Mouse (Mus musculus) mature B cell (primary cell): Measurements from ENCODE around the gene Ehbp1l1.

Experiments used
- in situ Hi-C: fragments of 300-500 bp; cut with MboI; formaldehyde crosslinking; loops from 2 replicates; pipeline ENCODE4 v1.14.3; 2019

Ehbp1l1 gene

DNA sequence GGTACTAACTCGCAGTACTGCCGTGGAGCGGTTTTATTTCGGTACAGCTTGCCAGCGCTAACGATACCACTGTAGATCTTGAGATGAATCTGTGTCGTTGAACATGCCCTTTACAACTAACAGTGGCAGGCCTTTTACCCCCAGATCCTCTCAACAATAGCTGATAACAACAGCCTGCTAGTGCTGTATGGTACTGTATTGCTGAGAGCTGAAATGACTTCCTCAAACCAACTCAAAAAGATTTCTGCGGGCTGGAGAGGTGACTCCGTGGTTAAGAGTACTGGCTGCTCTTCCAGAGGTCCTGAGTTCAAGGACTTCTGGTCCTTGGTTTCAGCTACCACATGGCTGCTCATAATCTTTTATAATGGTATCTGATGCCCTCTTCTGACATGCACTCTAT lies 8.2 kb upstream of the Ehbp1l1 start:
- in situ Hi-C loops = no loop called here

DNA sequence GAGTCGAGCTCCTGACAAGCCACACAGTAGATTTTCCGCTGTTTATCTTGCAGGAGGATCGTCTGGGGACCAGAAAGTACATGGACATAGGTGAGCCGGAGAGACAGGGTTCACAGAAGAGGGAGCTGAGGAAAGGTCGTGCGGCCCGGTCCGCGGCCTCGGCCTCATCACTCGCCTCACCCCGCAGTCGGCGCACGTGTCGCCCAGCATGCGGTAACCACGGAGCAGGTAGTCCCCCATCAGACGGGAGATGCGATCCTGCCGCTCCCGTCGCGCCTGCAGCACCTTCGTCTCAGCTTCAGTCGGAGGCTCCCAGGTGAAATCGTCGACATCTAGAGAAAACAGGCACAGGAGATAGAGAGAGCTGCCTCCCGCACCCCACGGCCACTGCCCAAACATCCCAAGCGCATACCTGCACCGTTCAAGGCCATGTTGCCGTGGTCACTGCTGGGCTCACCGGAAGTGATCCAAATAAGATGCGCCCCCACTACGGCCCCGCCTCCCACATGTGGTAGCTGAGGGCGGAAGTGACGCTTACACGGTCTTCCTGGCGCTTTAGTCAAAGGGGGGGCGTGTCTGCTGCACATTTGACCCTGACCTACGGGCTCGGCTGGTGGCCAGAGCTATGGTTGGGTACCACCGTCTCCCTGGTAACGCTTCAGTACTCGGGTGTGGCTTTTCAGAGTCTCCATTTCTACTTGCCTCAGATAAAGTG lies 5.3 kb upstream of the Ehbp1l1 start:
- in situ Hi-C loops = no loop called here

DNA sequence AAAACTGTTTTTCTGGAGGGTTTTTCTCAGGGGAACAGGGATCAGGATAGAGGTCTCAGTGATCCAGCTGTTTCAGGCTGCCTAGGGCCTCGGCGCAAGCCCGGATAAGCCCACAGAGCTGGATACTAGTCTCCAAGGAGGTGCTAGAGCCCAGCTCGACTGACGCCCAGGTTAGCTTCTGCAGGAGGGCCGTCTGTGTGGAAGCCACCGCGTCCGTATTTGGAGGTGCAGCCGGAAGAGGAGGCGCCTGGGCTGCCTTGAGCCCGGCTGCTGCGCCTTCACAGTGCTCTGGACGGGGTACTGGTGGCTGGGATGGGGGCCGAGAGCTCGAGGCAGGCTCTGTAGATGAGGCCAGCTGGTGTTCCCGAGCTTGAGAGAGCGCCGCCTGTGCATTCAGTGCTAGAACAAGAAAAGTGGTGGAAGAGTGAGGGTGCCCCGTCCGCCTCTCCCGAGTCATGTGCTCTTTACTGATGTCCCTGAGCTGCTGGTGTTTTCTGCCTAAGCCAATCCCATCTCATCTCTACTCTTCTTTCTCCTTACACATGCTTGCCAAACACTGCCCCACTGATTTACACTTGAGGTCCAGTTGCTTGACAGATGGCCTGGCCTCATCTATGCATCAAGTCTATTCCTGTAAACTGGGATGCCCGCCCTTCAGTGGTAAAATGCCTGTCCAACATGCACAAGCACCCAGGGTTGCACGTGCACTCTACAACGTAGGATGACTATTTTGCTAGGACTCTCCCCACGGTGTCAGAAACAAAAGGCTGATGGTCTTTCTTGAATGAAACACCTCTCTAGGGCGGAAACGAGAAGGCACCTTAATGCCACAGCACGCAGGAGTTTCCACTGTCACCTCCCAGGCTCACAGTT lies 4.4 kb upstream of the Ehbp1l1 start:
- in situ Hi-C loops = no loop called here

DNA sequence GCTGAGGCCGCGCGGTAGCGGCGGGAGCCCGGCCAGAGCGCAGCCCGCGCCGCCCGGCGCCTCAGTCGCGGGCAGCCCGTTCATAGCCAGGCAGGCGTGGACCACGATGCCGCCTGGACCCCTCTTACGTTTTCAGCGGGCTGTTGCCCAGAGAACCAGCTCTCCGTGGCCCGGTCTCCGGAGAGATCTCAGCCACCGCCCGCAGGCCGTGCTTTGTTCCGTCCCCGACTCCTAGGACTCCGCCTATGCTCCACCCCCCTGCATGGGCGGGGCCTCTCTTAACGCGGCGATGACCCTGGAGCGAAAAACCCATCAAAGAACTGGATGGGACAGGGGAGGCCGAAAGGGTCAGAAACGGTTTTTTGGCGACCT lies 3.3 kb upstream of the Ehbp1l1 start, which contains the start of gene Fam89b:
TSS of gene Fam89b (minus strand) at position 210 of the 372 bp plus-strand sequence.
- in situ Hi-C loops = no loop called here

DNA sequence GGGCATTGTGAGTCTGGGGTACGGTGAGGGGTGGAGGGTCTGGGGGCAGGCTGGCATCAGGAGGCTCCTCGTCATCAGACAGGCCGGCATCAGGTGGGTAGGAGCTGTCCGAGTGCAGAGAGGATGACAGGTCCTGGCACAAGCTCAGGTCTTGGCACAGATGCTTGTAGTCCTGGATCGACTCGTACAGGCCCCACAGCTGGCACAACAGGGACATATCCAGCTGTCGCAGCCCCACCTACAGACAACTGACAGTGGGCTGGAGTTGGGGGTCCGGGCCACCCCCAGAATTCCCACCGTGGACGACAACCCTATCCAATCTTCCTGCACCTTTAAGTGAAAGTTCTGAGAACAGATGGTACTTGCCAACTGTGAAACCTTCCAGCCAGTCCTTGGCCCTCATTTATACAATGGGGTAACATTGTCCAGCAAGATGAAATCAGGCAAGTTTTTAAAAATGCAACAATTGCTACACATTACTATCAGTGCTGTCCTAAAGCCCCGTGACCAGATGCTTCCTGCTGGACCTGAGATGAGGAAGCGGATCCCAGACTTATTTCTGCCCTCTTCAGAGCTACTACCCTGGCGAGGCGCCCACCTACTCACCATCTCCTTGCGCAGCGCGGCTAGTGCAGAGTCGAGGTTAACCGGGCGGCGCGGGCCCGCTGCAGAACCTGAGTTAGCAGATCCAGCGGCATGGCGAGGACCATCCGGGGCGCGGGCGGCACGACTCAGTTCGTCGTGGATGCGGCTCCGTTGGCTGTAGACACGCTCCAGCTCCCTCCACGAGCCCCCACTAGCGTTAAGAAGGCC lies 2.7 kb upstream of the Ehbp1l1 start:
- in situ Hi-C loops = no loop called here

DNA sequence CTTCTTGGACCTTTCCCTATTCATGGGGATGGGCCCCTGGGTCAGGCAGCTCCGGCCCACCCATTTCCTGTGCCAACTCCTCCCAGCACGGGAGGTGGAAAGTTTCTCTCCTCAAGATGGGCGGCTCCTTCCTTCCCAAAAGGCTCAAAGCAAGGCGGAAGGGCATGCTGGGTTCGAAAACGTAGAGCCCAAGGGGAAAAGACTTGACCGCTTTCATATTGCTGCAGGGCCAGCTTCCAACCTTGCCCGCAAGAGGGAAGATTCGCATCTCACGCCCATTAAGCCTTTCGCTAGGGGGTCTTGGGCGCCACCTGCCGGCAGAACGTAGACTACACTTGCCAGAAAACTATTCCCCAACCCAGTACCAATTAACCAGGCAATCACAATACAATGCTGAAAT lies 1.6 kb upstream of the Ehbp1l1 start:
- in situ Hi-C loops = no loop called here

DNA sequence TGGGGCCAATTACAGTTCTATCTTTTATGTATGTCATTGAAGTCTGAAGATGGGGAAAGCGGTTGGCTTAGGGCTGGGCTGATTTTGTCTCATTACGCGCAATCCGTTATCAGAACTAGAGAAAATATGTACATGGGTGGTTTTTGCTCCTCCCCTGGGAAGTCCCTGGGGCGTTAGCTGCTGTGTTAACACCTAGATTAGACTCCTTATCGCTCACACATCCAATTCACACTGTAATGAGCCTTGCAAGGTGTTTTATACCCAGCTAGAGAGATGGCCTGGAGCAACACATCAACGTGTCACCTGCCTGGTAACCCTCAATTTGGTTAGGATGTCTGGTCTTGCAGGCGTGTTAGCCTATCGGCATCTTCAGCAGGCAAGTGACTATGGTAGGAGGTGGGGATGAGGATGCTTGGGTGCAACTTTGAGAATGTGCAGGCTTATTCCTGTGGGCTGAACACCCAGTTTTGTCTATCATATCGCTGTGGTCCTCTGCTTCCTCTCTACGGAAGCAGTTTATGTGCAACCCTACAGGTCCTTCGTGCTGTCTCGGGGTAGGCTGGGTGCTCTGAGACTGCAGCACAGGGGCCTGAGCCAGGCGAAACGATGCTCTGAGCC lies 953 bp upstream of the Ehbp1l1 start:
- in situ Hi-C loops = no loop called here

DNA sequence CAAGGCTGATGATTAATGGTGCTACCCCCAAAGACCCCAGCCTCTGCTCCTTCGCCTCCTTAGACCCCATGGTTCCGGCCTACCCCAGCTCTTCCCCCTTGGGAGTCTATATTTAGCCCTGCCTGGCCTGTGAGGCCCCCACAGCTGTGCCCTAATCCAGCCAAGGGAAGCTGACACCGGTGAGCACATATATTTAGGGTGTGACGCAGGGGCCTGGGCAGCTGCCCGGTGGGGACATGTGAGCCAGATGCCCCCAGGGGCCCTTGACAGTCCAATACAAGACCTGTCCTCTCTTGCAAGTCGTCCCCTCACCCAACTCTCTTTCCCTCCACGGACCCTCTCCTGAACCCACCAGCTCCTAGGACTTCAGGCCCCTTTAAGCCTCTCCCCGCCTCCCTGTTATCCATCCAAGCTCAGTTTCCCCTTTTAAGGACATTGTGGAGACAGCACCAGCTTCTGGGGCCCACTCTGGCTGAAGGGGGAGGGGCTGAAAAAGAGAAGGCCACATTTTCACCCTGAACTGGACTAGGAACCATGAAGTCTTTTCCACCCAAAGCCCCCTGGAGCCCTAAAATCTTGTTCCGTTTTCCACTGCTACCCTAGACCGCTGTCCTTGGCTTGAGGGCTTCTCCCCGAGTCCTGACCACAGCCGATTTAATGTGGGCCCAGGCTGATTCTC lies 949 bp downstream of the Ehbp1l1 start:
- in situ Hi-C loops = no loop called here

DNA sequence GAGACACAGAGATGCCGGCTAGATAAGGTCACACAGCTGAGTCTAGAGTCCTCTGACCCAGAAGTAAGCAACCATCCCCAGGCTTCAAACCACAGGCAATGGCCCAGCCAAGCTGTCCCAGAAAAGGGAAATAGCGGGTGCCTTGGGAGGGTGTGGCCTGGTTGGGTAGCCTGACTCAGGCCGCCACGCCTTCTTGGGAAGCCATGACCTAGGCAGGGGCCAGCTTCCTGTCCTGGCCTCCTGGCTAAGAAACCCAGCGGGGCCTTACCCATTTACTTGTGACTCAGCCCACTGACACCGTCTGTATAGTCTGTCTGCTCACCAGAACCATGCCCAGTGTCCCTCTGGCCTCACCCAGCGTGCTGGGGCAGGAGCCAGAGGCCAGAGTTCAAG lies 1.6 kb downstream of the Ehbp1l1 start:
- in situ Hi-C loops = no loop called here

DNA sequence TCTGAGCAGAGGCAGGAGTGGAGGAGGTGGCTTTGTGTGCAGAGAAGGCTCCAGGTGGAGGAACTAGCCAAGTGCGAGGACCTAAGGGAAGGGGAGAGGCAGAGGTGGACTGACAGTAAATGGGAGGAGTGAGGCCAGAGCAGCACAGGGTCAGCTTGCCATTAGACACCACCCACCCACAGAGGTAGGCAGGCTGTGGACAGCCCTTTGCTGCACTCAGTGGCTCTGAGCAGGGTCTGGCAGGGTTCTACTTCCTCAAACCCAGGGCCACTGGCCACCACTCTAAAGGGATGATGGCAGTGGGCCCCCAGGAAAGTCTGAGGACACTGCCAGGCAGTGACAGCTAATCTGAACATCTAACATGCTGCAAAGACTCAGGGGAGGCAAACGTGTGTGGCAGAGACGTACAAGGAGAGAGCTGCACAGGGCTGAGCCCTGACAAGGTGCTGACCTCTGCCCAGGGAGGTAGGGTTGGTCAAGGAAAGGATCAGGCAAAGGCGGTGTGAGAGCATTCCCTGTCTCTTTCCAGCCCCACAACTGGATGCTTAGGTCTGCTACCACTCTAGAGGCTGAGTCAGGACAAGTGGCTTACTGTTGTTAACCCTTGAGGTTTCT lies 2.1 kb downstream of the Ehbp1l1 start:
- in situ Hi-C loops = no loop called here

DNA sequence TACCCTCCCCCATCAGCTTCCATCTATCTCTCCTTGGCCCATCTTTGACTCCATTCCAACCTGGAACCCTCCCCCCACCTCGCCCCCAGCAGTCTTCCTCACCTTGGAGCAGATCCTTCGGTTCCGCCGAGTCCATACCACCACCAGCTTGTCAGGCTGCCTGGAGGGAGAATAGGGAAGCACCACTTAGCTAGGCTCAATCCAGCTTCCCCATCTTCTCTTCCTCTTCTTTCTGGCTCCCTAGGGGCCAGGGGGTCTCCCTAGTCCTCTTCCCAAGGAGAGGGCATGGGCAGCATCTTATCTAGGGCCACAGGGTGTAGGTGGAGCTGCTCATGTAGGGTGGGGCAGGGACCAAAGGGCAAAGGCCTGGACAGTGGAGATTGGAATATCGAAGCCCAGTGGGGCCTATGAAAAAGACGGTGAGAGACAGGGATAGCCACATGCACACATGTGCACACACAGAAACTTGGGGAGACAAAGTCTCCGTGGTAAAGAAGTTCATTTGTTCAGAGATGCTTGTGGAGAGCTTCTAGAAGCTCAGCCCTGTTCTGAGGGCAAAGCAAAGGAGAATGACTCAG lies 3.2 kb downstream of the Ehbp1l1 start:
- in situ Hi-C loops = no loop called here

DNA sequence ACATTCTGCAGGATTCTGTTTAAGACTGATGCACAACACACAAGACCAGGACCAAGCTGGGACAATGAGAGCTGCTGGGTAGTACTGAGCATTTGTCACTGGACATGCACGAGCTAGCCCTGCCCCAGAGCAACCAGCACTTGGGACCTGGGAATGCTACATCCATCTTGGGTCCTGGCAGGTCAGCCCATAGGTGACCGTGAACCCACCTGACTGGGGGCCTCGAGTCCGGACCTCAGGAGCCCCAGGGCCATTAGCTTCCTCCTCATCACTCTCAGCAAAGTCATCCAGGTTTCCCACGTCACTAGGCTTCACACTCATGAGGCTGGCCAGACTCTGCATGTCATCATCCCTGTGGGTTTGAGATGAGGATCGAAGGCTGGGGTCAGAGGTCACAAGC lies 4.9 kb downstream of the Ehbp1l1 start:
- in situ Hi-C loops = no loop called here

DNA sequence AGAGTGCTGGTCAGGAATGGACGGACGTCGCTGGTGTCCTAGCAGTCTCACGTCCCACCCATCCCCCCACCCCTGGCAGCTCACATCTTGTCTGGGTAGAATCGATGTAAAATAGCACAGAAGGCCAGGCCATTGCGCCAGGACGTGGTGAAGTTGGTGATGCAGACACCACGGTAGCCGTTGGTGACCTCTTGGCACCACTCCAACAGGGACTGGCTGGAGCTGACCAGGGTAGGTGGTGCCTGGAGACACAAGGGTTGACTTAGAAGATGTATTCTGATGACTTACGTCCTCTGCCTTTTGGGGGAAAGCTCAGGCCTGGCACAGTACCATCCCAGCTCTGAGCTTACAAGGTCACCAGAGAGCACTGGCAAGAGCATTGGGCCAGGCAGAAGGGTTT lies 9.2 kb downstream of the Ehbp1l1 start:
- in situ Hi-C loops = no loop called here

DNA sequence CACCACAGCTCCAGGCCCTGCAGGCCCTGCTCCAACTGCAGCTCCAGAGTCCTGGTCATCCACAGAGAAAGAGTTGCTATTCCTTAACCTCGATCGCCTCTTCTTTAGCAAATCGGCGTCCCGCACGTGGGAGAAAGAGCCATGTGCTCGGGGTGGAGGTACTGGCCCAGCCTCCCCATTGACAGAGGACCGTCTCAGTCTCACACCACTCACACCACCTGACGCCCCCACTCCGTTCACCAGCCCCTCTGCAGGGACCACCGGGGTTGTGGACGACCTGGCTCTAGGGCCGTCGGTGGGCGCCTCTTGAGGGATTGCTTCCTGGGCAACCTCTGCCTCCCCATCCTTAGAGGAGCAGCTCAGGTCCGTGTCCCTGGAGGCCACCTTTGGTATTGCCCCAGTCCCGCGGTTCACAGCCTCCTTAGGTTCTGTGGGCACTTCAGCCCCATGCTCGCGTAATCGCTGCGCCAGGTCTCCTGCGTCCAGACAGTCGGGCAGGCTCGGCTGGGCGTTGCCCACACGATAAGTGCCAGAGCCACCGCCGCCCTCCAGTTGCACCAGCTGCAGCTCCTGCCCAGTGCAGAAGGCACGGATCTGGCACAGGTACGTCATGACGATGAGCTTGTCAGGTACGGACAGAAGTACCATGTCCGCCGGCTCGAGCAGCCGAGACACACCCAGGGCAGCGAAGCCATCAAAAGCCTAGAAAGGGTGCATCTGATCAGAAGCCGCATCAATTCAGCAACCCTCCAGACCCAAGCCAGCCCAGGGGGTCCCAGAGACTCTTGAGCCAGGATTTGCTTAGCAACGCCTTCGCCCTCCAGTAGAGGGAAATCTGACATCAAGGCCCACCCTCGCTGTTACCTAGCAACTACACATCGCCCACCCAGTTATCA lies 10.1 kb downstream of the Ehbp1l1 start:
- in situ Hi-C loops = no loop called here

DNA sequence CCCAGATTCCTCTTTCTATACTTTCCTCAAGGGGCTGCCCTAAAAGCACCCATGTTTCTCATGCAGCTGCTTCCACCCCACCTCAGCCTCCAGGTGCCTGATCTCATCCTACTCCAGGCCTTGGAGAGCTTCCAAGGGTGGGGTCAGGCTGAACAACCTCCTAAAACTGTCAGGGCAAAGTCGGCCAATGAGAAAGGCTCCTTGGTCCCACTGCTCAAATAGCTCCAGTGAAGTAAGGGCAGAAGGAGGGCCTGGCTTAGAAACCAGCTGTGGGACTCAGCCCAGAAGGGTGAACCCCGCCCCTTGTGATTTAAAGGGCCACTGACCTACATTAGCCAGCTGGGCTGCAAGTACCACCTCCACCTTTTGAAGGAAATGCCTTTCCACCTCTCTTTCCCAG lies 12.4 kb downstream of the Ehbp1l1 start:
- in situ Hi-C loops = no loop called here

DNA sequence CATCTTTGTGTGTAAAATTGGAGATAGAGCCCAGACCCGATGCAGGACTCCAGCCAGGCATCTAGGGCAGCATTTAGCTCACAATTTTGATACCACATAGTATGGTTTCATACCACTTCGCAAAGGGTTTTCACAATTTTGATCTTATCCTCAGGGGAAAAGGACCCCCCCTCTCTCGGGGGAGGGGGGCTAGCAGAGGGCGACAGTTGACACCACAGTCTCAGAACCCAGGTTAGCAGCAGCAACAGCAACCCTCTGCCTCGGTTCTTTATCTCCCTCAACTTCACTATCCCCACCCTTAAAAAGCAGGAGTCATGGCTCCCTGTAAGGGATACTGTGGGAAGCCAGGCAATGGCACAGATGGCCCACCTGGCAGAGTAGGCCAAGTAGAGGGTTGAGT lies 12.9 kb downstream of the Ehbp1l1 start:
- in situ Hi-C loops = no loop called here

DNA sequence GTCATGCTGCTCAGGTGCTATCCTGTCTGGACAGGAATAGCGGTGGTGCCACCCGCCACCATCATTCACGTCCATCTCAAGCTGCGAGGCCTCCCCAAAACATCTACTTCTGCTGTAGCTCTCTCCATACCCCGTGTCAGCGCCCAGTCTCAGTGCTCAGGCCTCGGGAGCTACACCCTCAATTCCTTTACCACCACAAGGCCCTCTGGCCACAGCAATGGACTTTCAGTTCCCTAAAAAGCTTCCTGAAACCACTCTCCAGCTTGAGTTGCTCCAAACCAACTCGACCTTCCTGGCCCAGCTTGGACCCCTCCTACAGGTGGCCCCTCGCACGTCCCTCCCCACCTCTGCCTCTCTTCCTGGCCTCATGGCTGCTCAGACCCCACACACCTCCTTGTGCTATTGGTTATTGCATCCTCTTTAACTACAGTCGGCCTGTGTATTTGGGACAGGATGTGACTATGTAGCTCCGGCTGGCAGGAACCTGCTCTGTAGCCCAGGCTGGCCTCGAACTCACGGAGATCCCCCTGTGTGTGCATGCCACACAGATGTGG lies 14.1 kb downstream of the Ehbp1l1 start:
- in situ Hi-C loops = no loop called here

DNA sequence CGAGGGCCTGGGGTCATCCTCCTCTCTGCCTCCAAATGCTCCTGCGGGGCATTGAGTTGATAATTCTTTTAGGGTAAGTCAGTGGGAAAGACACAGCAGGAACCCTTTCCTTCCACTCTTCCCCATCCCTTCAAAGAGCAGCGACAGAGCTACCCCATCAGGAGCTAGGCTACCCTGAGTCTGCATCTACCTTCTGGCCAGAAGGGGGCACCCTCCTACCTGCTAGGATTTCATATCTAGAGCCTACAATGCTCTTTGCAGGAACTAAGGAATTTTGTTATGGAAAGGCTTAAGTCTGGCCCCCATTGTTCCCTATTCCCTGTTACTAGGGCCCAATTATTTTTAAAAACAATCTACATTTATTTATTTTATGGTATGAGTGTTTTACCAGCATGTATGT lies 14.9 kb downstream of the Ehbp1l1 start:
- in situ Hi-C loops = no loop called here

DNA sequence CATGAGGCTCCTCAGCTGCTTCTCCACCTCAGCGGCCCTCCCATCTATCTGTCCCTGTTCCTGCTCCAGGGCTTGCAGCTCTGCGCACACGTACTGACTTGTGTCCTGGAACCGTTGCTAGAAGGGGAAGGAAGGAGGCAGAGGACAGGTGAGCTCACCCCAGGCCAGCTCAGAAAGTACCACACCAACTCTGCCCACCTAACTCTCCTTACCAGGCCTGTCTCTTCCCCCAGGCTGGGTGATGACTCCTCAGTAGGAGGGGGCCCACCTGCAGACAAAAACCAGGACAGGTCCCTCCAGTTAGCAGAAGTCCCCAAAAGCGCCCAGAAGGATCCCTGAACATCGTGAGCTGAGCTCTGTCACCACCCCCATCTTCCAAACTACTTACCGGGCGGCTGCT lies 15.5 kb downstream of the Ehbp1l1 start:
- in situ Hi-C loops = no loop called here
